Mouse (Mus musculus): ENCODE measurements around the gene Rgl3.
A peak's percentile ranks its signal among the peaks of the same experiment; 100 is the strongest.

Gene Rgl3

GRCm38 (mm10) chr9:21978398-21979128, 10.7 kb downstream of the Rgl3 start:
- DNase-seq (ENCODE audit: low spot score): no peak

GRCm38 (mm10) chr9:21977972-21978371, 11.3 kb downstream of the Rgl3 start:
- DNase-seq (ENCODE audit: low spot score): peak; percentile 54

- DNase-seq (ENCODE audit: low spot score): no peak
These were observed 11.9 kb downstream of the Rgl3 start for GRCm38 (mm10) chr9:21977331-21977730.

GRCm38 (mm10) chr9:21976626-21977175, 12.5 kb downstream of the Rgl3 start:
- DNase-seq (ENCODE audit: low spot score): no peak

GRCm38 (mm10) chr9:21969304-21969703, 19.9 kb downstream of the Rgl3 start:
- no peak for DNase-seq (ENCODE audit: low spot score)

GRCm38 (mm10) chr9:21968883-21969282, 20.4 kb downstream of the Rgl3 start:
- no peak for DNase-seq (ENCODE audit: low spot score)

- DNase-seq (ENCODE audit: low spot score): peak; percentile 51
These were observed 25.8 kb downstream of the Rgl3 start, which contains the start of gene Epor for GRCm38 (mm10) chr9:21963417-21963816. Gene Epor (minus strand): TSS chr9:21963506.

- peak; percentile 69 for DNase-seq (ENCODE audit: low spot score)
These were observed 26.7 kb downstream of the Rgl3 start for GRCm38 (mm10) chr9:21962416-21963059.

GRCm38 (mm10) chr9:21962010-21962409, 27.2 kb downstream of the Rgl3 start:
- DNase-seq (ENCODE audit: low spot score): no peak

- no peak for DNase-seq (ENCODE audit: low spot score)
These were observed 27.8 kb downstream of the Rgl3 start for GRCm38 (mm10) chr9:21961366-21961980.

GRCm38 (mm10) chr9:21960558-21961208, 28.6 kb downstream of the Rgl3 start:
- DNase-seq (ENCODE audit: low spot score): no peak

GRCm38 (mm10) chr9:21960135-21960534, 29.1 kb downstream of the Rgl3 start:
- DNase-seq (ENCODE audit: low spot score): no peak

GRCm38 (mm10) chr9:21959244-21959643, 30.0 kb downstream of the Rgl3 start:
- DNase-seq (ENCODE audit: low spot score): no peak

- no peak for DNase-seq (ENCODE audit: low spot score)
These were observed 30.9 kb downstream of the Rgl3 start for GRCm38 (mm10) chr9:21958372-21958771.

- DNase-seq (ENCODE audit: low spot score): peak; percentile 99
These were observed 33.5 kb downstream of the Rgl3 start, which contains the start of gene Swsap1 for GRCm38 (mm10) chr9:21955570-21956281. Gene Swsap1 (plus strand): TSS chr9:21955755.

GRCm38 (mm10) chr9:21955225-21955569, 34.0 kb downstream of the Rgl3 start:
- DNase-seq (ENCODE audit: low spot score): no peak

- no peak for DNase-seq (ENCODE audit: low spot score)
These were observed 34.6 kb downstream of the Rgl3 start for GRCm38 (mm10) chr9:21954635-21955034.

GRCm38 (mm10) chr9:21953600-21953999, 35.6 kb downstream of the Rgl3 start:
- DNase-seq (ENCODE audit: low spot score): no peak

GRCm38 (mm10) chr9:21951977-21952376, 37.3 kb downstream of the Rgl3 start:
- DNase-seq (ENCODE audit: low spot score): no peak

GRCm38 (mm10) chr9:21950322-21950721, 38.9 kb downstream of the Rgl3 start:
- DNase-seq (ENCODE audit: low spot score): peak; percentile 75

- DNase-seq (ENCODE audit: low spot score): no peak
These were observed 40.5 kb downstream of the Rgl3 start for GRCm38 (mm10) chr9:21948790-21949189.

GRCm38 (mm10) chr9:21948146-21948545, 41.1 kb downstream of the Rgl3 start:
- no peak for DNase-seq (ENCODE audit: low spot score)

Measured in retina, embryonic 14.5 days (tissue).